Mouse (Mus musculus) ES-E14 (cell line): ENCODE measurements around the gene Hsd3b6.

Experiments
- CHD2 ChIP-seq: IDR thresholded peaks from 2 replicates; pipeline ENCODE4 v1.6.1; 2014; ENCODE audit warnings: mild to moderate bottlenecking, low read depth, low read length, inconsistent platforms
- ZC3H11A ChIP-seq: IDR thresholded peaks from 2 replicates; pipeline ENCODE4 v1.6.1; 2012; ENCODE audit warnings: low read depth, mild to moderate bottlenecking, inconsistent platforms, low read length, borderline replicate concordance

DNA sequence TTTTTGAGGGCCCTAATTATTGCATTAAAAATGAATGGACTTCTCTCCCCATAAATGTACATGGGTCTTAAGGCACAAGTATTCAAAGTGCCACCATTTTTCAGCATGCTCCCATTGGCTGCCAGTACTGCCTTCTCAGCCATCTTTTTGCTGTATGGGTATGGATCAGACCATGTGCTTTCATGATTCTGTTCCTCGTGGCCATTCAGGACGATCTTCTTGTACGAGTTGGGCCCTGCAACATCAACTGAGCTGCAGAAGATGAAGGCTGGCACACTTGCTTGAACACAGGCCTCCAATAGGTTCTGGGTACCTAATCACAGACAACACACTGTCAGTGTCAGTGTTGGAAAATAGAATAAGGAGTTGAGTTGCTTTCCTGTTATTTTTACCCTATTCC lies 38.8 kb upstream of the Hsd3b6 start:
- TF ChIP-seq ZC3H11A (no peak), CHD2 (no peak)
